Mouse (Mus musculus): Measurements from ENCODE around the gene Srsf1. TPM values are rescaled to one million over a fixed set of nuclear protein-coding genes. Genes with fewer than 3 reads are reported as not detected.

Srsf1 gene
- polyA plus RNA-seq, 1 experiment from 2014 or later, result 488 TPM

DNA sequence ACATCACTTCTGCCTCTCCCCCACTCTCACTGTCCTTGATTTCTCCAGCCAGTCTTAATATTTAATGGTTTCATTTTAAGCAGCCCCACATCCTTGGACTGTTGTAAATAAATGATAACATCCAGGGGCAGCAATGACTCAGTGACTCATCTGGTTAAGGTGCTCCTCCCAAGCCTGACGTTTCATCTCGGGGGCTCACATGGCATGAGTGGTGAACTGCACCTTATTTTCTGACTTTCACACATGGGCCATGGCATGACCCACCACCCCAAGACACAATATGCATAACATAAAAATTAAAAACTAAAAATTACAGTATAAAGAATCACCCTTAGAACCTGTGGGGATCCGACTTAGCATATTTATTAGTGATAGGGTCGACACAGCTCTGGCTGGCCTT lies 1.3 kb upstream of the Srsf1 start:
- WGBS, result 90% methylated on average over 4 of the region's 4 CpGs
- Histone ChIP-seq H3K4me3 (no peak overlapping the region), H3K36me3 (peaks cover 15% of the 10 kb centered on the region), H3K27ac (no peak overlapping the region), H3K4me1 (peaks cover 22% of the 10 kb centered on the region), H3K27me3 (replicated peaks) (no peaks in the 10 kb centered on the region), H3K9ac (peak overlapping the region; percentile 96; the same call in 1 of the 2 replicates), H3K9me3 (no peaks in the 10 kb centered on the region), H3K4me2 (replicated peaks) (peak overlapping the region; percentile 83)
- no peak for ATAC-seq (ENCODE audit: low FRiP score, low read depth)

DNA sequence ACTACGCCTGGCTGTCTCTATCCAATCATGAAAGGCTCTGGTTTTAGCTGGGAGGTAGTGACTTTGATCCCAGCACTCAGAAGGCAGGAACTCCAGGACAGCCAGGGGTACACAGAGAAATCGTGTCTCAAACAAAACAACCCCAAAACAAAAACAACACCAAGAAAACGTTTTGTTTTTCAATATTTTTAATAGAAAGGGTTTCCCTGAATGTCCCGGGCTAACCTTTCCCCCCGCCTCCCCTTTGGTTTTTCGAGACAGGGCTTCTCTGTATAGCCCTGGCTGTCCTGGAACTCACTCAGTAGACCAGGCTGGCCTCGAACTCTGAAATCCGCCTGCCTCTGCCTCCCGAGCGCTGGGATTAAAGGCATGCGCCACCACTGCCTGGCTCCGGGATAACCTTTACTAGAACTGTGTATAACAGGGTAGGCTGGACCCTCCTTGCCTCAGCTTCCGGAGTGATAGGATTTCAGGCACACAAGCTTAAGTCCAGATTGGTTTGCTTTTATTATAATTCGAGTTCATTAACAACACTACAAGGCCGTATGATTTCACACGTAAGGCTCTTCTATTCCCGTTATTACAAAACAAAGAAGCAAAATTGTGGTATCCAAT lies 743 bp upstream of the Srsf1 start:
- H3K9me3 ChIP-seq, result no peaks in the 10 kb centered on the region

DNA sequence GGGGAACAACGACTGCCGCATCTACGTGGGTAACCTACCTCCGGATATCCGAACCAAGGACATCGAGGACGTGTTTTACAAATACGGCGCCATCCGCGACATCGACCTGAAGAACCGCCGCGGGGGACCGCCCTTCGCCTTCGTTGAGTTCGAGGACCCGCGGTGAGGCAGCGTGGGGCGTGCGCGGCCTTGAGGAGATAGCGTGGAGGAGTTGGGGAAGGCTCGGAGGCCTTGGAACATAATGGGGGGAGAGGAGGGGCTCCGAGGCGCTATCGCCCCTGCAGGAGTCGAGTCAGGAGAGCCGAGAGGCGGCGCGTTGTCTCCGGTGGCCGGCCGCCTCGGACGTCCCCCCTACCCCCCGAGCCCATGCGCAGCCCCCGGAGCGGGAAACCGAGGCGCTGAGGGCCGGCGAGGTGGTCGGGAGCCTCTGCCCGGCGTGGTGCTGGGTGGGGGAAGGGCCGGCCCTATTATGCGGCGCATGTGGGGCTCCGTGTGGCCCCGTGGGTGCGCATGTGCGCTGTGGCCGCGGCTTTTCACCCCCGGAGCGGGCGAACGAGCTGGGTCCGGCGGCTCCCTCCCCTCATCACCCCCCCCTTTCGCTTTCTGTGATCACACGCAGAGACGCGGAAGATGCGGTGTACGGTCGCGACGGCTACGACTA lies 828 bp downstream of the Srsf1 start:
- Histone ChIP-seq H3K4me1 (peaks cover 24% of the 10 kb centered on the region), H3K27me3 (replicated peaks) (no peaks in the 10 kb centered on the region), H3K4me3 (peak overlapping the region; percentile 96), H3K27ac (peak overlapping the region; percentile 93), H3K4me2 (replicated peaks) (peak overlapping the region; percentile 83), H3K9ac (peak overlapping the region; percentile 96), H3K36me3 (peaks cover 26% of the 10 kb centered on the region), H3K9me3 (no peaks in the 10 kb centered on the region)
- ATAC-seq (ENCODE audit: low FRiP score, low read depth), result peak; percentile 84
- WGBS, result under 1% methylated on average over 75 of the region's 76 CpGs

More for the DNA sequence above, 743 bp upstream of the Srsf1 start:
- Histone ChIP-seq H3K4me1 (peaks cover 24% of the 10 kb centered on the region), H3K27ac (no peak overlapping the region), H3K4me2 (replicated peaks) (peak overlapping the region; percentile 83), H3K27me3 (replicated peaks) (no peaks in the 10 kb centered on the region), H3K9ac (peak overlapping the region; percentile 96), H3K4me3 (peak overlapping the region; percentile 96), H3K36me3 (peaks cover 18% of the 10 kb centered on the region)
- ATAC-seq (ENCODE audit: low FRiP score, low read depth), result no peak
- WGBS, result 61% methylated on average over 17 of the region's 17 CpGs

DNA sequence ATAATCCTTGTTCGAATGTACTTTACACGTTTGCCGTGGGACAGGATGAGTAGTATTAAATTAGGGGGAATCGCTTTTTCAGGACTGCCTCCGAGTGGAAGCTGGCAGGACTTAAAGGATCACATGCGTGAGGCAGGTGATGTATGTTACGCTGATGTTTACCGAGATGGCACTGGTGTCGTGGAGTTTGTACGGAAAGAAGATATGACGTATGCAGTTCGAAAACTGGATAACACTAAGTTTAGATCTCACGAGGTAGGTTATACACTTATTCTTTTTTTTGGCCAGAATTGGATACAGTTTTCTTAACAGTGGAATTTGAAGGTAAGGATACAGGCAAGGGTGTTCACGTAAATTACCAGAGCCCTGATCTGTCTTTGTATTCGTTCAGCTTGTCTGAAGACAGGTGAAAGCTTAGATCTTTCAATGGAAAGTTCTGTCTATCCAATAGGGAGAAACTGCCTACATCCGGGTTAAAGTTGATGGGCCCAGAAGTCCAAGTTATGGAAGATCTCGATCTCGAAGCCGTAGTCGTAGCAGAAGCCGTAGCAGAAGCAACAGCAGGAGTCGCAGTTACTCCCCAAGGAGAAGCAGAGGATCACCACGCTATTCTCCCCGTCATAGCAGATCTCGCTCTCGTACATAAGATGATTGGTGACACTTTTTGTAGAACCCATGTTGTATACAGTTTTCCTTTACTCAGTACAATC lies 1.9 kb downstream of the Srsf1 start:
- no peak for ATAC-seq (ENCODE audit: low FRiP score, low read depth)
- Histone ChIP-seq H3K27ac (no peak overlapping the region), H3K4me1 (peaks cover 24% of the 10 kb centered on the region), H3K27me3 (replicated peaks) (no peaks in the 10 kb centered on the region), H3K9ac (peak overlapping the region; percentile 96), H3K4me3 (peak overlapping the region; percentile 96), H3K36me3 (peaks cover 31% of the 10 kb centered on the region), H3K9me3 (no peaks in the 10 kb centered on the region), H3K4me2 (replicated peaks) (peak overlapping the region; percentile 83)
- 27% methylated on average over 26 of the region's 26 CpGs for WGBS

DNA sequence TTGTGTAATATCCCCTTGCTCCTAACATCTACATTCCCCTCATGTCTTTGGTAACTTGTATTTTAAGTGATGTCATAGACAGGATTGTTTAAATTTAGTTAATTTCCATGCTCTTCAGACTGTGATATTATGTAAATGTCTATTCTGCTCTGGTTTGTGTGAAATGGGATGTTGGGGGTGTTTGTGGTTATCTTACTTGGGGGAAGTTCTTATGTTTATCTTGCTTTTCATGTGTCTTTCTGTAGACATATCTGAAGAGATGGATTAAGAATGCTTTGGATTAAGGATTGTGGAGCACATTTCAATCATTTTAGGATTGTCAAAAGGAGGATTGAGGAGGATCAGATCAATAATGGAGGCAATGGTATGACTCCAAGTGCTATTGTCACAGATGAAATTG lies 2.6 kb downstream of the Srsf1 start:
- Histone ChIP-seq H3K9ac (0 out of 2 replicates have a peak overlapping the region, but pooled peaks have one; percentile 96), H3K4me1 (peaks cover 24% of the 10 kb centered on the region), H3K27me3 (replicated peaks) (no peaks in the 10 kb centered on the region), H3K27ac (no peak overlapping the region), H3K36me3 (peaks cover 31% of the 10 kb centered on the region), H3K4me2 (replicated peaks) (peak overlapping the region; percentile 83), H3K9me3 (no peaks in the 10 kb centered on the region), H3K4me3 (peak overlapping the region; percentile 96)
- no peak for ATAC-seq (ENCODE audit: low FRiP score, low read depth)

- 83% methylated on average over 4 of the region's 4 CpGs for WGBS
- Histone ChIP-seq H3K4me1 (peaks cover 17% of the 10 kb centered on the region), H3K4me2 (replicated peaks) (no peak overlapping the region), H3K9me3 (no peaks in the 10 kb centered on the region), H3K27me3 (replicated peaks) (no peaks in the 10 kb centered on the region), H3K9ac (no peak overlapping the region), H3K27ac (no peak overlapping the region), H3K4me3 (no peak overlapping the region), H3K36me3 (peaks cover 31% of the 10 kb centered on the region)
- ATAC-seq (ENCODE audit: low FRiP score, low read depth), result no peak
Measured at GRCm38 (mm10) chr11:88052638-88053037, 5.5 kb downstream of the Srsf1 start.

- Histone ChIP-seq H3K9ac (no peak overlapping the region), H3K27ac (no peak overlapping the region), H3K27me3 (replicated peaks) (no peaks in the 10 kb centered on the region), H3K4me2 (replicated peaks) (no peak overlapping the region), H3K4me3 (no peak overlapping the region), H3K36me3 (peaks cover 31% of the 10 kb centered on the region), H3K9me3 (no peaks in the 10 kb centered on the region), H3K4me1 (peaks cover 17% of the 10 kb centered on the region)
- ATAC-seq (ENCODE audit: low FRiP score, low read depth), result no peak
- 71% methylated on average over 3 of the region's 3 CpGs for WGBS
Measured at GRCm38 (mm10) chr11:88053821-88054220, 6.6 kb downstream of the Srsf1 start.

DNA sequence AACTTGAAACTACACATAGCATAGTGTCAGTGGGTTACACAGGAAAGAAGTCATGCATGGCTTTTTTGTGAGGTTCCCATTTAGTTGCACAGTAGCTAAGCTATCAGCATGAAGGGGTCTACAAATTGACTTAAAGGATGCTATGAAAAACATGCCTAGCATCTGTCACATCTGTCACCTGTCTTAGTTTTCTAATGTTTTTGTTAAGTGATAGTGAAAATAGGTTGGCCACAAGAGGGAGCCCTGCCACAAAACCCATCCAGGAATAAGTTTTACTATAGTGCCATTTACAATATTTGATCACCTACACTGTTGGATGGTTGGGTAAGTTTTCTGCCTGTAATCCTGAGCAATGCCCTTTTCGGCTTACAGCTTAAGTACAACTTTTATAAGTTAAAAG lies 7.4 kb downstream of the Srsf1 start:
- H3K27ac ChIP-seq, result no peak overlapping the region
- H3K9ac ChIP-seq, result no peak overlapping the region
- peaks cover 26% of the 10 kb centered on the region for H3K36me3 ChIP-seq
- no peaks in the 10 kb centered on the region for H3K9me3 ChIP-seq
- WGBS, result 79% methylated on average over 1 of the region's 1 CpGs
- H3K27me3 ChIP-seq (replicated peaks), result no peaks in the 10 kb centered on the region
- H3K4me1 ChIP-seq, result peaks cover 12% of the 10 kb centered on the region
- no peak for ATAC-seq (ENCODE audit: low FRiP score, low read depth)
- no peak overlapping the region for H3K4me3 ChIP-seq
- no peak overlapping the region for H3K4me2 ChIP-seq (replicated peaks)

DNA sequence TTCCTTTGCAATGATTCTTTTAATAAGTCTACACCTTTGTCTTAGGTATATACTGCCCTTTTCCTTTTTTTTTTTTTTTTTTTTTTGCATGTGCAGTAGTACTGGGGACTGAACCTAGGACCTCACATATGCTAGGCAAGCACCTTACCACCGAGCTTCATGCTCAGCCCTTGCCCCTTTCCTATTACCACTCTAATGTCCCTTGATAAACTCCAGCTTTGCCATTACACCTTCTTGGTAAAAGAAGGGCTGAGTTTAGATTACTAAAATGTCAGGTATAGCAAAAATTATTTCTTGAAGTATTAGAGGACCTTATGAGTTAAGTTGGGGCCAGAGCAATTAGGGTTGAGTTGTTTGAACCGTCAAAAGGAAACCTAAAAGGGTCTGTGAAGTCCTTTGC lies 8.6 kb downstream of the Srsf1 start:
- H3K4me3 ChIP-seq, result no peak overlapping the region
- H3K27ac ChIP-seq, result no peak overlapping the region
- peaks cover 4% of the 10 kb centered on the region; the same call in 1 of the 2 replicates for H3K4me1 ChIP-seq
- H3K9ac ChIP-seq, result no peak overlapping the region
- H3K27me3 ChIP-seq (replicated peaks), result no peaks in the 10 kb centered on the region
- no peaks in the 10 kb centered on the region for H3K9me3 ChIP-seq
- no peak overlapping the region for H3K4me2 ChIP-seq (replicated peaks)
- WGBS, result 92% methylated on average over 2 of the region's 2 CpGs
- no peak for ATAC-seq (ENCODE audit: low FRiP score, low read depth)
- peaks cover 17% of the 10 kb centered on the region for H3K36me3 ChIP-seq

DNA sequence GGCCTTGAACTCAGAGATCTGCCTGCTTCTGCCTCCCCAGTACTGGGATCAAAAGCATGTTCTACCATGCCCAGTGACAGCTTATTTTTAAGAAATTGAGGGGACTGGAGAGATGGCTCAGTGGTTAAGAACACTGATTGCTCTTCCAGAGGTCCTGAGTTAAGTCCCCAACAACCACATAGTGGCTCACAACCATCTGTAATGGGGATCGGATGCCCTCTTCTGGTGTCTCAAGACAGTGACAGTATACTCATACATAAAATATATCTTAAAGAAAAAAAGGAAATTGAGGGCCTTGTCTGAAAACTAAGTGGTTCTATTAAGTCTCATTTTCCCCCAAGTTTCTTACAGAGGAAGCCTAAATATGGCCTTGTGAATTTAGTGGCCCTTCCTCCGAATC lies 10.6 kb downstream of the Srsf1 start:
- no peak overlapping the region for H3K27ac ChIP-seq
- H3K4me2 ChIP-seq (replicated peaks), result no peak overlapping the region
- H3K9ac ChIP-seq, result no peak overlapping the region
- H3K9me3 ChIP-seq, result no peaks in the 10 kb centered on the region
- no peaks in the 10 kb centered on the region for H3K4me1 ChIP-seq
- H3K4me3 ChIP-seq, result no peak overlapping the region
- no peaks in the 10 kb centered on the region for H3K27me3 ChIP-seq (replicated peaks)
- peaks cover 7% of the 10 kb centered on the region; the same call in 1 of the 2 replicates for H3K36me3 ChIP-seq
- WGBS, result 82% methylated on average over 2 of the region's 2 CpGs
- no peak for ATAC-seq (ENCODE audit: low FRiP score, low read depth)

DNA sequence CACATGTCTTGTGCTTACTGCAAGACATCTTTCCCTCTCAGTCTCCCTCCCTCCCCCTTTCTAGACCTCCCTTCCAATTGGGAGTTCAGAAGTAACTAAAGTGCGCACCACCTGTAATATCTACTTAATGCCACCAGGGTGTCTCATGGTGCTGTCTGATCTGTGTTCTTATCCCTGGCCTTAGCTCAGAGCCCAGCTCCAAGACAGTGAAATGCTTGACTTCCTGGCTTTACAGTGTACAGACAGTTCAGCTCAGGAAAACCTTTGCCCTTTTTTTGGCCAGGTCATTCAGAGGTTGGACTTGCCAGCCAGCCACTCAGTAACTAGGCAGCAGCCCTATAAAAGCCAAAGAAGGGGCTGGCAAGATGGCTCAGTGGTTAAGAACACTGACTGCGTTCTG lies 12.0 kb downstream of the Srsf1 start:
- WGBS, result 45% methylated on average over 2 of the region's 2 CpGs

GRCm38 (mm10) chr11:88061892-88062625 lies 14.9 kb downstream of the Srsf1 start:
- no peak for ATAC-seq (ENCODE audit: low FRiP score, low read depth)
- no peak overlapping the region for H3K27ac ChIP-seq
- H3K9me3 ChIP-seq, result no peaks in the 10 kb centered on the region
- H3K4me1 ChIP-seq, result 0 out of 2 replicates have a peak, but pooled peaks cover under 1% of the 10 kb centered on the region
- no peak overlapping the region for H3K4me2 ChIP-seq (replicated peaks)
- no peak overlapping the region for H3K4me3 ChIP-seq
- H3K9ac ChIP-seq, result no peak overlapping the region
- no peaks in the 10 kb centered on the region for H3K27me3 ChIP-seq (replicated peaks)
- 86% methylated on average over 2 of the region's 2 CpGs for WGBS
- H3K36me3 ChIP-seq, result no peaks in the 10 kb centered on the region

More for the DNA sequence above, 12.0 kb downstream of the Srsf1 start:
- no peaks in the 10 kb centered on the region for H3K9me3 ChIP-seq
- no peak overlapping the region for H3K4me2 ChIP-seq (replicated peaks)
- H3K9ac ChIP-seq, result no peak overlapping the region
- no peaks in the 10 kb centered on the region for H3K27me3 ChIP-seq (replicated peaks)
- no peaks in the 10 kb centered on the region for H3K4me1 ChIP-seq
- H3K4me3 ChIP-seq, result no peak overlapping the region
- H3K27ac ChIP-seq, result no peak overlapping the region
- no peaks in the 10 kb centered on the region for H3K36me3 ChIP-seq
- peak; percentile 68; the same call in 1 of the 2 replicates for ATAC-seq (ENCODE audit: low FRiP score, low read depth)
